Mouse (Mus musculus) kidney, adult 11 months (tissue): ENCODE measurements around the gene 2610528J11Rik.
"Not testable (repeated sequence)": the region's sequence is repeated elsewhere in the genome, so short reads cannot be mapped to it uniquely, and the experiment has no call there.

Experiments used
- DNase-seq: peaks from one replicate; pipeline ENCODE4 v3.0.0; 2022

2610528J11Rik gene

DNA sequence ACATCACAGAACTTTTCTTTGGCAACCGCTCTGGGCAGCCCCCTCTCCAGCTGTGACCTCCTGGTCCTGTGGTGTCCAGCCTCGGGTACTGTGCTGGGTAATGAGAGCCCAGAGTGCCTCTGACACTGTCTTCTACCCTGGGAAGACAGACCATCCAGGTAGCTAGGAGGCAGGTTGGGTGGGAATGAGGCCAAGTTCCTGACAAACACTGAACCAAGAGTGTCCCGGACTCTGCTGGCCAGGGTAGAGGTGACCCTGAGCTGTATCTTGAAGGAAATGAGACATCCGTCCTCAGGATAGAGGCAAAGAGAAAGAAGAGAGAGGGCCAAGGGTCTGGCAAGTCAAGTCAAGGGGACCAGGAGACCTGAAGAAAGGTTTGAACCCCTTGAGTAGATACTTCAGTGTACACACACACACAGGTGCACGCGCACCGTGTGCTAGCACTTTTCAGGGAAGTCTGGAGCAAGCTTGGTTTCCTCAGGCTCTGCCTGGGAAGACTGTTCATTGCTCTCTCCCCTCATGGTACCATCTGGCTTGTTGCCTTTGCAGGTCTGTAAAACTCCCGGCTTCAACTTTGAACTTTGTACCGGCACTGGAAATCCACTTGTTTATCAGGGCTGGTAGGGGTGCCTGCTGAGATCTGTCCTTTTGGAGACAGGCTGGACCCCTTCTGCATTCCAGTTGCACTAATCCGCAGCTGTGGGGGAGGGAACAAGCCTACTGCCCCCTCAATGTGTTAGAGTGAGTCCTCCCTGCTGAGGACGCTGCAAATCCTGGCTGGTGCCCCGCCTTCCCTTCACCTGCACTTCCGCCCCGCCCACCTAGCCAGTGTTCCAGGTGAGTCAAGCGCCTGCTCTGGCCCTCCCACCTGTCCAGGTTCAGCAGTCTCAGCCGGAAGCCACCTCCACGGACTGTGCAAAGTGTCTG lies at the start of gene 2610528J11Rik:
Gene 2610528J11Rik (plus strand): TSS at position 592 of the 927 bp plus-strand sequence.
- peak; percentile 94 for DNase-seq

GRCm38 (mm10) chr4:118489717-118490132 lies 37.1 kb upstream of the 2610528J11Rik start, which contains the start of gene Tie1:
Gene Tie1 (minus strand): TSS chr4:118490061.
- peak; percentile 82 for DNase-seq

- no peak for DNase-seq
Measured at GRCm38 (mm10) chr4:118490461-118490860, 36.3 kb upstream of the 2610528J11Rik start.

DNA sequence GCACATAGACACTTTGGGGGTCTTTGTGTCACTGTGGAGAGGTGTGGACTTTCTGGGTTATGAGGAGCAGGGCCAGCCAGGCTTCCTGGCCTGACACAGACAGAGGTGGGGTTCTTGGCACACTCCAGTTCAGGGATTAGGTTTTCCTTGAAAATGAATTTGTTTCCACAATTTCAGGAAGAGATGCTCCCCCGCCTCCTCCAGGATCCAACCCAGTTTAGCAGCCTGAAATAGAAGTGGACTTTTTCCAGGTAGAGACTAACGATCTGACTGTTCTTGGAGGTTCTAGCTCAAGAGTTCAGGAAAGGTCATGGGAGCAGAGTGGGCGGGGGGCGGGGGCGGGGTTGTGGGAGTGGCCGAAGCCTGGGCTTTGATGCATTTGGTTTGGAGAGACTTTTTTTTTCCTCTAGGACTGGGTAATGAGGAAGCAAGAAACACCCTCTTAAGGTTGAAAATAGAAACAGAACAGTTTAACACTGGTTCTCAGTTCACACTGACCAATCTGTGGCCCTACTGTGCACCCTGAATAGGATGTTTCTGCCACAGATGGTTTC lies 26.6 kb upstream of the 2610528J11Rik start:
- DNase-seq: peak; percentile 73

DNA sequence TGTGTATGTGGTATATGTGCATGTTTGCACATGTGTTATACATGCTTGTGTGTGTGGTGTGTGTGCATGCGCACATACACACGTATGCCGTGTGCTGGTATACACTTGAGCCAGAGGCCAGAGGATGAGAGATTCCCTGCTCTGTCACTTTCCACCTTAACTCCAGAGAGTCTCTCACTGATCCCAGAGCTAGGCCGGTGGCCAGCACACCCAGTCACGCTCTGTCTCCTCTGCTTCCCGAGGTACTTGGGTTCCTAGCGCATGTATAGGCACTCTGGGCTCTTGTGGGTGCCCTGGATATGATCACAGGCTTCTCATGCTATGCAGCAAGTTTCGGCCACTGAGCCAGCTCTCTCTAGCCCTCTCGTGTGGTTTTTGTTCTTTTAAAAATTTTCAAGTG lies 26.0 kb upstream of the 2610528J11Rik start:
- DNase-seq: peak; percentile 59

DNA sequence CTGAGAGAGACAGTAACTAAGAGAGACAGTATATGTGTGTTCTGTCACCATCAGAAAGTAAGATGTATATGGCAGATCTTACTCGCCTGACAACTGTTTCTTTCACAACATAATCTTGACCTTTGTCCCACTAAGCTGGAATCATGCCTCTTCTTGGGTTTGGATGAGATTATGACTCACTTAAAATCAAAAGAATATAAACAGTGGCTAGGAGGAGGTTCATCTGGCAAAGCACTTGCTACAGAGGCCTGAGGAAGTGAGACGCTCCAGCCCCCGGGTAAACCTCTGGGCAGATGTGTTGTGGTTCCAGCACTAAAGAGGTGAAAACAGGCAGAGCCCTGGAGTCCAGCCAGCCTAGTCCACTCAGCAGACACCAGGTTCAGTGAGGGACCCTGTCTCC lies 21.2 kb upstream of the 2610528J11Rik start:
- no peak for DNase-seq

- DNase-seq: not testable (repeated sequence)
Measured at GRCm38 (mm10) chr4:118507171-118507570, 19.6 kb upstream of the 2610528J11Rik start.

DNA sequence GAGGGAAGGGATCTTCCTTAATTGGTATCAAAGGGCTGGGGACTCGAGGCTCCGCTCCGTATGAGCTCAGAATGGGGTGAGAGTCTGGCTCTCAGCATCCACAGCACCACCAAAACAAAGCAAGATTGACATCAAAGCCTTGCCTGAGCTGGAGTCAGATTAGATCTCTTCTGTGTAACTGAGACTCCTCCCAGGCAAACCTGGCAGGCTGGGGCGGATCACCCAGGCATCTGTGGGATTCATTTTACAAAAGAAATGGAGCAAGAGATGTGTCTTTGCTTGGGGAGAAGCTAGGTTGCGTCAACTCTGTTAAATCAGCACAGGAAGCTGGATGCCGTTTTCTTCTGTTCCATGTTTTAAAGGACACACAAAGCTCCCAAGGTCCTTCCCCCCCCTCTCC lies 17.7 kb upstream of the 2610528J11Rik start:
- no peak for DNase-seq

DNA sequence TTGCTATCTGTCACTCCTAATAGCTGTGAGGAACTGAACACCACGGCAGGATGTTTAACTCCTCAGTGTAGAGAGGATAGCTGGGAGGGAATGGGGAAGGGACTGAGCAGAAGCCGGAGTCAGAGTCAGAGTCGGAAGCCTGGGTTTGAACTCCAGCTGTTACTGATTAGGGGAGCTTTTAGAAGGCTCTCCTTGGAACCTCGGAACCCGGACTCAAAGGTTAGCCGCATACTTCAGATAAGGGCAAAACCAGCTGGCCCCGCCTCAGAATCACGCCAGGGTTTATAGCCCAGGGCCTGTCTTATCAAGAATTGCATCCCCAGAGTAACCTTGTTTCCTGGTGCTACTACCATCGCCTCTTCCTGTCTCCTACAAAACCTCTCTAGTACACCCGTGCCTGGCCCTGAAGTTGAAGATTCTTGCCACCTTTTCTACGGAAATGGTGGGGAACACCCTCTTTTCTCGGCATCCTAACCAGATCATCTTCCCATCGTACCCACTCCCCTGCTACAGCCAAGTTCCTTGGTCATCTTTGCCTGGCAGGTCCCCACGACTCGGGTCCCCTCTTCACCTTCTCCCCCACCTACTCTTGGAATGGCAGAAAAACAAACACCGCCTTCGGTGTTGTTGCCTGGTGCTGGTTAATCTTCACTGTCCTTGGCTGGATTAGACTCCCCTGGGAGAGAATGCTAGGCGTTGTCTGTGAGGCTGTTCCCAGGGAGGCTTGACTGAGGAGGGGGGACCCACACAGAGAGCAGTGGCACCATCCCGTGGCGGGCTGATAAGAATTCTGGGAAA lies 9.9 kb upstream of the 2610528J11Rik start:
- DNase-seq: peak; percentile 63

DNA sequence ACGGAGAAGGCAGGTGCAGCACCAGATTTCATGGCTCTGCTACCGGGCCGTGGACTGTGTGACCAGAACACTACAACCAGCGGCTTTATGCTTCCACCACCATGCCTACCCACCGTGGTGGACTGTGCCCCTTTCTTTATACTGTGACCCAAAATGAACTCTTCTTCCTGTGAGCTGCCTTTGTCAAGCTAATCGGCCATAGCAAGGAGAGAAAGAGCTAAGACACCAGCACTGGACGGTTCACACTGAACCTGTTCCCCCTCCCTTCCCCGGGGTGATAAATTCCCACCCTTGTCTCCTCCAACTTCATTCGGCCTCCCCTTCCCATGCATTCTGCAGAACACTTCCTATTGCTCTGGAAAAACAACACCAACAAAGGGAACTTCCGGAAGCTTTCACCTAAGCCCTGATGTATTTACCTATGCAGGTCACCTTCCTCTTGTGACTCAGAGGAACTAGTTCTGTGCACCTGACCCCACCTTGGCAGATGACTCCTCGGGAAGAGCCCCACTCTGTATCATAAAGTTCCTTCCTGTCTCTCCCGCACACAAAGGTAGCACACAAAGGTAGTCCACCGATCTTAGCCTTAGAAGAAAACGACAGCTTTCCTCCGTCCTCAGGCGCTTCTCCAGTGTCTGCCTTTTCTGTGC lies 9.2 kb upstream of the 2610528J11Rik start:
- no peak for DNase-seq

DNA sequence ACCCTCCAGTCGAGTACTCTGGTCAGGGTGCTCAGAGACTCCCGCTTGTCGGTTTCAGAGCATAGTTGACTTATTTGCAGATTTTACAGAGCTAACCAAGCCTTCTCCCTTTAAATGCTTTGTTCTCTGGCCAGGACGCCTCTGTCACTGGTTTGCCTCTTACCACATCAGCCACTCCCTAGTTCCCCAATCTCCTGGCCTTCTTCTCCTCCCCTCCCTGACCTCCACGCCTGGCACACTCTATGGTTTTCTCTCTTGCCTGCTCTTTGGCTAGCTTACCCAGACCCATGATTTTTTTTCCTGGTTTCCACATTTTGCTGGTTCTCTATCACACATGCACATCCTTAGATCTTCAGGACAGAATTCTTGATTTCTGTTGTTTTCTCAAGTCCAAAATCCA lies 8.6 kb upstream of the 2610528J11Rik start:
- DNase-seq: no peak

- DNase-seq: no peak
Measured at GRCm38 (mm10) chr4:118522248-118522647, 4.6 kb upstream of the 2610528J11Rik start.

GRCm38 (mm10) chr4:118523976-118524375 lies 2.8 kb upstream of the 2610528J11Rik start:
- DNase-seq: no peak

GRCm38 (mm10) chr4:118525779-118526178 lies 1.0 kb upstream of the 2610528J11Rik start:
- no peak for DNase-seq

GRCm38 (mm10) chr4:118527335-118527681 lies 509 bp downstream of the 2610528J11Rik start:
- DNase-seq: no peak

DNA sequence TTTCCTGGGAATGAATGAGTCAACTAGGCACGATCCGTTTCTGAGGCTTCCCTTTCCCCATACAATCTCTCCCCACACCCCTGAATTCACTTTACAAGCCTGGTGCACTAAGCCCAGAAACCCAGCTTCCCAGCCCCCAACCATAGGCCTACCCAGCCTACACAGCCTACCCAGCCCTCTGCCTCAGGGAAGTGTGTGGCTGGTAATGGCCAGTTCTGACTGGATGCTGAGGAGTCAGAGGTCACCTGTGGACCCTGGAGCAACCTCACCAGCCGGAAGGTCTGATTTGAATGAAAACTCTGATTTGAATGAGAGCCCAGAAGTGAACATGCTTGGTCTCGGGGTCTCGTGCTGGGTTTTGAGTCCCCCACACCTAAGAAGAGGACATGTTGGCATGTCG lies 921 bp downstream of the 2610528J11Rik start:
- peak; percentile 77 for DNase-seq

- DNase-seq: no peak
Measured at GRCm38 (mm10) chr4:118532663-118533062, 5.9 kb downstream of the 2610528J11Rik start.

GRCm38 (mm10) chr4:118533156-118533555 lies 6.4 kb downstream of the 2610528J11Rik start:
- DNase-seq: peak; percentile 75

DNA sequence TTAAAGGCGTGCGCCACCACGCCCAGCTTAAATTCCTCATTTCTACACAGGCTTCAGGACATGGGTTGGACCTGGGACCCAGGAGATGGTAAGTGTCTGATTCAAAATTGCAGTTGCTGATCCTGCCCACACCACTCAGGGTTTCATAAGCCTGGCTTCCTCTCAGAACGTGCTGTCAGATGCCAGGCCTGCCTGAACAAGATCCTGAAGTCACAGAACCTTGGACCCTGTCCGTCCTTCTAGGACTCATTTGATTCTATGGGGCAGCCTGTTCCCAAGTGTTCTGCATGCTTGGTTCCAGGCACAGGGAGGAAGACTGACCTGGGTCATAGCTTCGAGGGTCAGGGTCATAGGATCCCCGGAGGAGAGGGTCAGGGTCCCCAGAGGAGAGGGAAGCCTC lies 6.8 kb downstream of the 2610528J11Rik start:
- DNase-seq: peak; percentile 86

- peak; percentile 58 for DNase-seq
Measured at GRCm38 (mm10) chr4:118535610-118536009, 8.8 kb downstream of the 2610528J11Rik start.

GRCm38 (mm10) chr4:118537801-118538200 lies 11.0 kb downstream of the 2610528J11Rik start:
- peak; percentile 65 for DNase-seq

DNA sequence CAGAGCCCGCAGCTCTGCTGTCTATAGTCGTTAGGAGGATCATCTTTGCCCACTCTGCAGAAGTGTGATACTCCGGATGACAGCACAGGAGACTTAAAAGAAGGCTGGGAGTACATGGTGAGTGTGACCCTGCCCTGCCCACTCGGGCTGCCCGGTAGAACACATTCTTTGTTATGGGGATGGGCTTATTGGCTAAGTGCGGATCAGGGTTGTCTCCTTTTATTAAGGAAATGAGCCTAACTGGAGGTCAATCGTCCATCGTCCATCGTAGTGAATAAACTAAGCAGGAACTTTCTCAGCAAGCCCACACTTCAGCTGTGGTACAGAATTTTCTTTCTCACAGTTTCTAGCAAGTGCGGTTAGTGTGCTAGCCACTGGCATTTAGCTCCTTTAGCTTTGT lies 13.1 kb downstream of the 2610528J11Rik start:
- DNase-seq: no peak
